Mouse (Mus musculus) c-Kit-positive CD71-positive TER-119-positive erythroid progenitor cells, embryonic 14.5 days (primary cell): ENCODE data around the gene Prss44.
A peak's percentile ranks its signal among the peaks of the same experiment; 100 is the strongest.

Source experiments
- DNase-seq: peaks from one replicate; pipeline ENCODE4 v3.0.0-alpha.2; 2013; ENCODE audit warnings: low spot score

Gene Prss44

GRCm38 (mm10) chr9:110833021-110833420, 19.2 kb downstream of the Prss44 start:
- peak; percentile 10 for DNase-seq

- DNase-seq = no peak
Measured at GRCm38 (mm10) chr9:110834411-110834810, 20.6 kb downstream of the Prss44 start, which contains the start of gene Prss45. TSS of gene Prss45 (plus strand) at chr9:110834588.

- no peak for DNase-seq
Measured at GRCm38 (mm10) chr9:110834961-110835360, 21.2 kb downstream of the Prss44 start.

- no peak for DNase-seq
Measured at GRCm38 (mm10) chr9:110836112-110836511, 22.3 kb downstream of the Prss44 start.

GRCm38 (mm10) chr9:110840905-110841304, 27.1 kb downstream of the Prss44 start:
- DNase-seq = no peak

GRCm38 (mm10) chr9:110841438-110841837, 27.6 kb downstream of the Prss44 start:
- no peak for DNase-seq

GRCm38 (mm10) chr9:110844206-110844605, 30.4 kb downstream of the Prss44 start, which contains the start of gene Prss46:
TSS of gene Prss46 (plus strand) at chr9:110844506.
- no peak for DNase-seq

- DNase-seq = no peak
Measured at GRCm38 (mm10) chr9:110849162-110849561, 35.4 kb downstream of the Prss44 start.

- no peak for DNase-seq
Measured at GRCm38 (mm10) chr9:110855903-110856302, 42.1 kb downstream of the Prss44 start.

- DNase-seq = no peak
Measured at GRCm38 (mm10) chr9:110856920-110857319, 43.1 kb downstream of the Prss44 start.

GRCm38 (mm10) chr9:110857781-110858472, 44.1 kb downstream of the Prss44 start, which contains the start of gene Prss50:
TSS of gene Prss50 (plus strand) at chr9:110857967.
- DNase-seq = no peak

- DNase-seq = no peak
Measured at GRCm38 (mm10) chr9:110858523-110858922, 44.7 kb downstream of the Prss44 start.

GRCm38 (mm10) chr9:110858967-110859596, 45.3 kb downstream of the Prss44 start:
- DNase-seq = peak; percentile 16

GRCm38 (mm10) chr9:110871030-110871429, 57.2 kb downstream of the Prss44 start:
- peak; percentile 51 for DNase-seq
